Comparison of ENCODE assay signal across 13 mouse cellular contexts in the genomic region with DNA sequence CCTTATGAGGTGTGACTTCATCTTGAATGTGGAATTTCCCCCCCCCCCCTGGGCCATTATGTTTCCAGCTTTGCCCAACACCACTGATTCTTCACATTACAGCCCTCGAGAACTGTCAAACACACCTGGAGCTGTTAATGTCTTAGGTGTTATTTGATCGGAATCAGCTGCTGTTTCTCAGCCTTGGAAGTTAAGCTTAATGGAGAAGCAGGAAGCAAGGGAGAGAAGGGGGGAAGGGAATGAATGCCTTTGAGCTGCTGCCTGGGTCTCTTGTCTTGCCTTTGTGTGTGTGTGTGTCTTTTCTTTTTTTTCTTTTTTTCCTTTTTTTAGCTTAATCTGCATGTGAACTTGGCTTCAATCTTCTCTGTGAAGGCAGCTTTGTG.
DNase-seq lines count a peak whose midpoint lies in the region; ATAC-seq and TF ChIP-seq lines count a peak whose summit lies in the region.
"Had no signal": no experiment of that assay in that cellular context is flagged by ENCODE, and none has a peak within 500 bp of the region (broad histone marks: within the 10 kb centered on the region; RNA-seq: fewer than 3 reads in every experiment).

No protein-coding gene starts in this region.

- intact Hi-C loops in left cerebral cortex, adult 2 months (cut with DNase I), result no loop called here

- no peaks in the 10 kb centered on the region for H3K27me3 ChIP-seq in intestine, embryonic 15.5 days (replicated peaks)
- no peaks in the 10 kb centered on the region for H3K27me3 ChIP-seq in intestine, embryonic 16.5 days (replicated peaks; ENCODE audit: control insufficient read depth, insufficient read depth, low read length)

- H3K27ac ChIP-seq in intestine, embryonic 15.5 days, result no peak overlapping the region
- H3K27ac ChIP-seq in intestine, embryonic 16.5 days (ENCODE audit: low read length), result no peak overlapping the region
- no peak overlapping the region for H3K27ac ChIP-seq in left cerebral cortex, adult 2 months
- H3K27ac ChIP-seq: macrophage had no signal

- 20% methylated on average over 2 of the region's 2 CpGs for WGBS in intestine, embryonic 15.5 days
- WGBS in intestine, embryonic 16.5 days, result 25% methylated on average over 2 of the region's 2 CpGs

- H3K36me3 ChIP-seq in intestine, embryonic 15.5 days, result no peaks in the 10 kb centered on the region
- no peaks in the 10 kb centered on the region for H3K36me3 ChIP-seq in intestine, embryonic 16.5 days (ENCODE audit: control insufficient read depth, insufficient read depth, low read length)

- H3K4me2 ChIP-seq in intestine, embryonic 15.5 days (replicated peaks), result no peak overlapping the region
- no peak overlapping the region for H3K4me2 ChIP-seq in intestine, embryonic 16.5 days (ENCODE audit: low read depth, low read length)

- H3K9me3 ChIP-seq in intestine, embryonic 15.5 days, result no peaks in the 10 kb centered on the region
- H3K9me3 ChIP-seq in intestine, embryonic 16.5 days (ENCODE audit: control insufficient read depth, low read length), result no peaks in the 10 kb centered on the region

- ATAC-seq in intestine, embryonic 15.5 days, result peak; percentile 17; the same call in 1 of the 2 replicates
- no peak for ATAC-seq in intestine, embryonic 16.5 days

- no peak overlapping the region for H3K4me3 ChIP-seq in intestine, embryonic 15.5 days (replicated peaks)
- H3K4me3 ChIP-seq in intestine, embryonic 16.5 days (ENCODE audit: low read length), result no peak overlapping the region
- H3K4me3 ChIP-seq in left cerebral cortex, adult 2 months, result no peak overlapping the region
- H3K4me3 ChIP-seq: myocyte had no signal

- no peak overlapping the region for H3K9ac ChIP-seq in intestine, embryonic 15.5 days
- H3K9ac ChIP-seq in intestine, embryonic 16.5 days (ENCODE audit: low read depth, low read length), result no peak overlapping the region

- peak; percentile 37 for DNase-seq in embryo, embryonic 11 days
- DNase-seq in forelimb bud, embryonic 11.5 days (ENCODE audit: low read depth, low spot score), result peak; percentile 83
- peak; percentile 39 for DNase-seq in lung, postnatal 25 days (ENCODE audit: low spot score)
- DNase-seq in ovary, postnatal 10 days (ENCODE audit: low spot score), result no peak
- no peak for DNase-seq in left cerebral cortex, adult 2 months (ENCODE audit: extremely low spot score in 1 of 2, low spot score in 2 of 2)
- no peak for DNase-seq in c-Kit-positive CD71-positive TER-119-positive erythroid progenitor cells, embryonic 14.5 days (ENCODE audit: low spot score)
- DNase-seq: cerebellum, adult 9-10 months; heart, adult 18-20 months; thymus, postnatal 14 days had no signal

- TF ChIP-seq CTCF in left cerebral cortex, adult 2 months (IDR thresholded peaks at IDR 0.05), result no peak

- H3K4me1 ChIP-seq in intestine, embryonic 15.5 days (replicated peaks), result no peaks in the 10 kb centered on the region
- H3K4me1 ChIP-seq in intestine, embryonic 16.5 days (ENCODE audit: control insufficient read depth, insufficient read depth, low read length), result no peaks in the 10 kb centered on the region

Comparison
In these comparisons a context has a peak if more than half of its experiments do, and no peak if none do; other contexts are left out.
1. DNase-seq: peak in embryo, embryonic 11 days (single experiment), forelimb bud, embryonic 11.5 days (single experiment) and lung, postnatal 25 days (single experiment); none in ovary, postnatal 10 days (single experiment), left cerebral cortex, adult 2 months (0 of 2) and c-Kit-positive CD71-positive TER-119-positive erythroid progenitor cells, embryonic 14.5 days (single experiment).